Mouse (Mus musculus): Measurements from ENCODE around the gene Card19.

GRCm38 (mm10) chr13:49194811-49195210 is 21.0 kb downstream of the Card19 start:
- TF ChIP-seq POLR2A (IDR thresholded peaks at IDR 0.05; ENCODE audit: borderline replicate concordance, insufficient read depth, low read length) (no peak), CTCF (IDR thresholded peaks at IDR 0.05; ENCODE audit: borderline replicate concordance, insufficient read depth, low read depth, low read length) (no peak)
